Mouse (Mus musculus) olfactory bulb, adult 2 months (tissue): ENCODE results near the gene Rtl10. TPM values are rescaled to one million over a fixed set of nuclear protein-coding genes. Genes with fewer than 3 reads are reported as not detected.

Experiments used
- H3K27ac ChIP-seq: fragments of 200-500 bp; 2 replicates; pipeline ENCODE4 v1.5.1; 2012; ENCODE audit warnings: low read depth, low read length; ENCODE audit not compliant: insufficient read depth
- H3K4me1 ChIP-seq: fragments of 200-500 bp; 2 replicates; pipeline ENCODE4 v1.6.1; 2012; ENCODE audit warnings: low read length; ENCODE audit not compliant: control insufficient read depth, insufficient read depth
- H3K4me3 ChIP-seq: fragments of 200-500 bp; 2 replicates; pipeline ENCODE4 v1.5.1; 2012; ENCODE audit warnings: mild to moderate bottlenecking, low read depth, low read length, moderate library complexity; ENCODE audit not compliant: insufficient read depth
- CTCF ChIP-seq: fragments of 200-500 bp; IDR thresholded peaks from 2 replicates; pipeline ENCODE4 v1.5.1; 2012; ENCODE audit warnings: low read depth, mild to moderate bottlenecking, low read length, moderate library complexity; ENCODE audit not compliant: insufficient read depth
- POLR2A ChIP-seq: fragments of 200-500 bp; IDR thresholded peaks from 2 replicates; pipeline ENCODE4 v1.6.1; 2012; ENCODE audit warnings: mild to moderate bottlenecking, low read depth, low read length, moderate library complexity; ENCODE audit not compliant: insufficient read depth
- WGBS: fragments of 180-500 bp; shearing (Covaris S2); methylation state at CpG from one replicate; pipeline ENCODE4 v1.1.7; 2018; 5-methylcytosine and 5-hydroxymethylcytosine counted together
- polyA plus RNA-seq: library from polyadenylated mRNA; stranded (reverse); fragments of >200 nt; gene quantifications from 2 replicates; pipeline ENCODE4 v1.2.4, GENCODE M21; 2012; ENCODE audit warnings: low replicate concordance; ENCODE audit not compliant: missing spikeins, insufficient read depth, insufficient read length

Gene Rtl10
- polyA plus RNA-seq, 1 experiment: not detected

GRCm38 (mm10) chr16:18497865-18498515, 711 bp upstream of the Rtl10 start:
- WGBS: 3% methylated on average over 6 of the region's 6 CpGs
- H3K27ac ChIP-seq: peak overlapping the region; percentile 89
- peak overlapping the region; percentile 65 for H3K4me3 ChIP-seq
- peaks cover 11% of the 10 kb centered on the region; the same call in 1 of the 2 replicates for H3K4me1 ChIP-seq
- TF ChIP-seq POLR2A (no peak), CTCF (no peak)

GRCm38 (mm10) chr16:18498996-18499395, 295 bp downstream of the Rtl10 start:
- under 1% methylated on average over 24 of the region's 24 CpGs for WGBS
- peak overlapping the region; percentile 65 for H3K4me3 ChIP-seq
- H3K4me1 ChIP-seq: peaks cover 11% of the 10 kb centered on the region; the same call in 1 of the 2 replicates
- 0 out of 2 replicates have a peak overlapping the region, but pooled peaks have one; percentile 6 for H3K27ac ChIP-seq
- TF ChIP-seq POLR2A (no peak), CTCF (no peak)

GRCm38 (mm10) chr16:18501531-18501930, 2.8 kb downstream of the Rtl10 start:
- Histone ChIP-seq H3K4me3 (no peak overlapping the region), H3K4me1 (peaks cover 11% of the 10 kb centered on the region; the same call in 1 of the 2 replicates), H3K27ac (no peak overlapping the region)
- WGBS: 96% methylated on average over 6 of the region's 6 CpGs
- no peak for TF ChIP-seq CTCF
- no peak for TF ChIP-seq POLR2A

GRCm38 (mm10) chr16:18503566-18504342, 5.1 kb downstream of the Rtl10 start:
- Histone ChIP-seq H3K4me1 (peaks cover 11% of the 10 kb centered on the region; the same call in 1 of the 2 replicates), H3K4me3 (no peak overlapping the region), H3K27ac (no peak overlapping the region)
- 95% methylated on average over 14 of the region's 14 CpGs for WGBS
- TF ChIP-seq POLR2A (no peak), CTCF (no peak)

GRCm38 (mm10) chr16:18506524-18507199, 8.0 kb downstream of the Rtl10 start:
- over 99% methylated on average over 3 of the region's 3 CpGs for WGBS
- Histone ChIP-seq H3K4me3 (no peak overlapping the region), H3K4me1 (0 out of 2 replicates have a peak, but pooled peaks cover 4% of the 10 kb centered on the region), H3K27ac (no peak overlapping the region)
- no peak for TF ChIP-seq POLR2A
- TF ChIP-seq CTCF: no peak

- H3K4me3 ChIP-seq: no peak overlapping the region
- H3K27ac ChIP-seq: no peak overlapping the region
- H3K4me1 ChIP-seq: 0 out of 2 replicates have a peak, but pooled peaks cover 4% of the 10 kb centered on the region
- TF ChIP-seq POLR2A: no peak
- no peak for TF ChIP-seq CTCF
- 77% methylated on average over 1 of the region's 1 CpGs for WGBS
These were observed 8.5 kb downstream of the Rtl10 start for GRCm38 (mm10) chr16:18507200-18507549.

GRCm38 (mm10) chr16:18511741-18512140, 13.0 kb downstream of the Rtl10 start:
- 88% methylated on average over 5 of the region's 5 CpGs for WGBS

GRCm38 (mm10) chr16:18513508-18513907, 14.8 kb downstream of the Rtl10 start:
- no peak overlapping the region for H3K27ac ChIP-seq
- 67% methylated on average over 6 of the region's 6 CpGs for WGBS
- TF ChIP-seq POLR2A (no peak), CTCF (no peak)
- H3K4me3 ChIP-seq: no peak overlapping the region
- H3K4me1 ChIP-seq: peaks cover 6% of the 10 kb centered on the region; the same call in 1 of the 2 replicates

More at GRCm38 (mm10) chr16:18511741-18512140, 13.0 kb downstream of the Rtl10 start:
- H3K27ac ChIP-seq: no peak overlapping the region
- H3K4me1 ChIP-seq: 0 out of 2 replicates have a peak, but pooled peaks cover 4% of the 10 kb centered on the region
- H3K4me3 ChIP-seq: no peak overlapping the region
- no peak for TF ChIP-seq CTCF
- TF ChIP-seq POLR2A: no peak
